Mouse (Mus musculus) stomach, postnatal 0 days (tissue): ENCODE results near the gene Sept6. TPM values are rescaled to one million over a fixed set of nuclear protein-coding genes. Genes with fewer than 3 reads are reported as not detected.
A peak's percentile ranks its signal among the peaks of the same experiment; 100 is the strongest.

ENCODE experiments used
- ATAC-seq: fragments of 200-750 bp; cut with Nextera tagmentation; 2 replicates; pipeline ENCODE4 v1.8.0; 2017; ENCODE audit not compliant: low FRiP score, low TSS enrichment
- DNase-seq: peaks from one replicate; pipeline ENCODE4 v3.0.0-alpha.2; 2016; ENCODE audit warnings: low spot score
- H3K27ac ChIP-seq: fragments of 300-500 bp; sonication (generic); replicated peaks from 2 replicates; pipeline ENCODE4 v1.5.1; 2014; ENCODE audit warnings: mild to moderate bottlenecking, control low read depth
- H3K27me3 ChIP-seq: fragments of 300-500 bp; sonication (generic); 2 replicates; pipeline ENCODE4 v1.6.1; 2014; ENCODE audit warnings: low read length; ENCODE audit not compliant: control insufficient read depth, insufficient read depth
- H3K36me3 ChIP-seq: fragments of 300-500 bp; sonication (generic); 2 replicates; pipeline ENCODE4 v1.6.1; 2014; ENCODE audit warnings: low read length, mixed read lengths; ENCODE audit not compliant: control insufficient read depth, insufficient read depth
- H3K4me1 ChIP-seq: fragments of 300-500 bp; sonication (generic); replicated peaks from 2 replicates; pipeline ENCODE4 v1.6.1; 2014; ENCODE audit warnings: antibody characterized with exemption; ENCODE audit not compliant: control insufficient read depth, insufficient read depth
- H3K4me2 ChIP-seq: fragments of 300-500 bp; sonication (generic); replicated peaks from 2 replicates; pipeline ENCODE4 v1.6.1; 2014; ENCODE audit warnings: low read depth, mild to moderate bottlenecking, control low read depth, moderate library complexity
- H3K4me3 ChIP-seq: fragments of 300-500 bp; sonication (generic); 2 replicates; pipeline ENCODE4 v1.5.1; 2014; ENCODE audit warnings: low read depth, low read length, control low read depth
- H3K9ac ChIP-seq: fragments of 300-500 bp; sonication (generic); 2 replicates; pipeline ENCODE4 v1.6.1; 2014; ENCODE audit warnings: mild to moderate bottlenecking, low read length, control low read depth, mixed read lengths
- H3K9me3 ChIP-seq: fragments of 300-500 bp; sonication (generic); 2 replicates; pipeline ENCODE4 v1.6.1; 2016; ENCODE audit warnings: low read length; ENCODE audit not compliant: control insufficient read depth
- CTCF ChIP-seq: IDR thresholded peaks from 2 replicates; pipeline ENCODE4 v1.5.1; 2016; ENCODE audit warnings: antibody characterized with exemption, low read depth, mild to moderate bottlenecking, moderate library complexity
- EP300 ChIP-seq: optimal IDR thresholded peaks from 2 replicates; pipeline ENCODE3; 2016; ENCODE audit warnings: antibody characterized with exemption
- WGBS: fragments of 180-500 bp; shearing (Covaris S2); extraction: QIAGEN DNeasy Blood & Tissue Kit; methylation state at CpG from one replicate; pipeline ENCODE4 v1.1.7; 2014; 5-methylcytosine and 5-hydroxymethylcytosine counted together
- polyA plus RNA-seq: library from polyadenylated mRNA; unstranded; fragments of >200 nt; fragmentation: Nextera tagmentation; extraction: Ambion mirVana; gene quantifications from 2 replicates; pipeline ENCODE4 v1.2.1, GENCODE M21; 2015

The Sept6 gene
- 7.7 and 8.1 TPM in 2 replicates for polyA plus RNA-seq

- H3K4me3 ChIP-seq: no peak within 1 kb of the TSS
- no peaks in the 10 kb centered on the region for H3K36me3 ChIP-seq
- DNase-seq: no peak
- no peaks in the 10 kb centered on the region for H3K4me1 ChIP-seq
- no peak within 1 kb of the TSS for H3K9ac ChIP-seq
- 77% methylated on average over 2 of the region's 2 CpGs for WGBS
- no peak for ATAC-seq
- TF ChIP-seq CTCF: no peak
- no peak for TF ChIP-seq EP300
- H3K9me3 ChIP-seq: no peaks in the 10 kb centered on the region
- no peak within 1 kb of the TSS for H3K27ac ChIP-seq
- H3K27me3 ChIP-seq: no peaks in the 10 kb centered on the region
- H3K4me2 ChIP-seq: no peak within 1 kb of the TSS
Observed at GRCm38 (mm10) chrX:36991694-36992093, at the start of gene Sept6. Gene Sept6, minus strand, starts transcription at chrX:36991794.

DNA sequence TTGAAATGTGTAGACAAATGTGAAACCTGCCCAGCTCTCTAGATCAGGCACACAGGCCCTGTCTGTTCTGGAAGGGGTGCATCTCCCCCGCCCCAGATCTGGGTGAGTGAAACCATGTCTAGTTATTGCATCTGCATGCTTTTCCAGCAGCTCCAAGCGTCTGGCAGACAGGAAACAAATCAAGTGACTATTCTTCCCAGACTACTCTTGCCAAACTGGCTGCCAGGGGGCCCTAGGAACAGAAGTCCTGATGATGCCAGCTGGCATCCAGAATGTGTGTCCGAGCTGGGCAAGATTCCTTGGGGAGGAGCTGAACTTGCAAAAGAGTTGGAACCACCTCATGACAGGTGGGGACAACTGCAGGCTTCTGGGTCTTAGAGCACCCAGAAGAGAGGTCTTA lies 36.8 kb upstream of the Sept6 start:
- TF ChIP-seq EP300 (no peak), CTCF (no peak)

DNA sequence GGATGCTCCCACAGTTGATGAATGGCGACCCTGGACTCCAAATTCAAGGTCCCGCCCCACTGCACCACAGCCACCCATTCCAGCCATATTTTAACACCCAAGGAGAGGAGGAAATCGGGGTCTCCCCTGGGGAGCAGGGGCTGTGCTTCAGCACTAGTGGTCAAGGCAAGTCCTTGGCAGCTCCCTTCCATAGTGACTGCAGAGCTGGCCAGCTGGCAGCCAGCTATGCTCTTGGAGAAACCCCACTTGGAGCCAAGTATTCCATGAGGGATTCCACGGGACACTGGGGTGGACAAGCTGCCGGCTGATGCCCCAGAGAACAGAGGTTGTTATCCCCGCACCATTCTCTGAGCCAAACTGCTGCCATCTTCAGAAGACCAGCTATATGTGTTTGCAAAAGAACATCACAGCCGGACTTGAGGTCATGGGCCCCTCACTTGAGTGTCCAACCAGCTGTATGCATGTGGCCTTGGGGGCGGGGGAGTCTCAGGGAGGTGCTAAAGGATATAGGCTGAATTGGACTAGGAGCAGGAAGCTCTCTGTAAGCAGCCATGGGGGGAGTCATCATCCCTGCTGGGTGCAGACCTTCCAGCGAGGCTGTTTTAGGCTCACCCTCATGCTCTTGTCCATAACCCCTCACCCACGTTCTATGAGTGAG lies 32.2 kb upstream of the Sept6 start:
- no peak for DNase-seq
- H3K4me2 ChIP-seq: no peak overlapping the region
- H3K9me3 ChIP-seq: no peaks in the 10 kb centered on the region
- H3K9ac ChIP-seq: no peak overlapping the region
- no peaks in the 10 kb centered on the region for H3K4me1 ChIP-seq
- no peaks in the 10 kb centered on the region for H3K27me3 ChIP-seq
- no peak overlapping the region for H3K4me3 ChIP-seq
- H3K36me3 ChIP-seq: no peaks in the 10 kb centered on the region
- no peak for TF ChIP-seq EP300
- no peak overlapping the region for H3K27ac ChIP-seq
- no peak for ATAC-seq
- WGBS: 64% methylated on average over 10 of the region's 10 CpGs

More for the DNA sequence above, 36.8 kb upstream of the Sept6 start:
- ATAC-seq (no peak), DNase-seq (no peak)
- H3K9ac ChIP-seq: no peak overlapping the region
- no peaks in the 10 kb centered on the region for H3K4me1 ChIP-seq
- no peaks in the 10 kb centered on the region for H3K36me3 ChIP-seq
- H3K4me3 ChIP-seq: no peak overlapping the region
- no peaks in the 10 kb centered on the region for H3K27me3 ChIP-seq
- WGBS: 29% methylated on average over 3 of the region's 3 CpGs
- H3K9me3 ChIP-seq: no peaks in the 10 kb centered on the region
- no peak overlapping the region for H3K4me2 ChIP-seq
- H3K27ac ChIP-seq: no peak overlapping the region

GRCm38 (mm10) chrX:37022690-37023089 lies 31.1 kb upstream of the Sept6 start:
- Histone ChIP-seq H3K4me2 (no peak overlapping the region), H3K4me1 (no peaks in the 10 kb centered on the region), H3K9me3 (no peaks in the 10 kb centered on the region), H3K9ac (no peak overlapping the region), H3K36me3 (no peaks in the 10 kb centered on the region), H3K4me3 (no peak overlapping the region), H3K27me3 (no peaks in the 10 kb centered on the region), H3K27ac (no peak overlapping the region)
- 12% methylated on average over 3 of the region's 3 CpGs for WGBS
- ATAC-seq (no peak), DNase-seq (peak; percentile 40)
- TF ChIP-seq CTCF (peak; percentile 82), EP300 (no peak)

GRCm38 (mm10) chrX:37019045-37019444 lies 27.5 kb upstream of the Sept6 start:
- Histone ChIP-seq H3K36me3 (no peaks in the 10 kb centered on the region), H3K9me3 (no peaks in the 10 kb centered on the region), H3K4me1 (no peaks in the 10 kb centered on the region), H3K4me3 (no peak overlapping the region), H3K27ac (no peak overlapping the region), H3K4me2 (no peak overlapping the region), H3K9ac (no peak overlapping the region), H3K27me3 (no peaks in the 10 kb centered on the region)
- TF ChIP-seq CTCF: peak; percentile 56
- TF ChIP-seq EP300: no peak
- no peak for DNase-seq
- ATAC-seq: no peak
- WGBS: 66% methylated on average over 3 of the region's 3 CpGs

DNA sequence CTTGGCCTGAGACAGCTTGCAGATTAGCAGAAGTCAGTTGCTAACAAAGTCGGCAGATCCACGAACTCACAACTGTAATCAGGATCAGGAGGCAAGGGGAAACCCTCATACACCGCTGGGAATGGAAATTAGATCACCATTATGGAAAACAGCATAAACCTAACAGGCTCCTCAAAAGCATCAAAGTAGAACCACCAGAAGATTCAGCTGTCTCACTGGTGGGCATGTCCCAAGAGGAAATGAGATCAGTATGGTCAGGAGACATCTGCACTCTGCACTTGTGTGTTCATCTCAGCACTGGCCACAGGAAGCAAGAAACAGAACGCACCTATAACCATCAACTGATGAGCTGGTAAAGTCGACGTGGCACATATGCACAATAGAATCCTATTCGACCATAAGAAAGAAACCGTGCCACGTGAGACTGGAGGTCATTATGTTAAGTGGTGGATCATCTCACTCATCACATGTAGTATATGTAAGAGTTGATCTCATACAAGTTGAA lies 26.6 kb upstream of the Sept6 start:
- no peak overlapping the region for H3K4me3 ChIP-seq
- DNase-seq (no peak), ATAC-seq (no peak)
- H3K9ac ChIP-seq: no peak overlapping the region
- H3K4me1 ChIP-seq: no peaks in the 10 kb centered on the region
- WGBS: 90% methylated on average over 9 of the region's 9 CpGs
- no peak overlapping the region for H3K27ac ChIP-seq
- no peaks in the 10 kb centered on the region for H3K36me3 ChIP-seq
- no peaks in the 10 kb centered on the region for H3K9me3 ChIP-seq
- no peak overlapping the region for H3K4me2 ChIP-seq
- H3K27me3 ChIP-seq: no peaks in the 10 kb centered on the region
- TF ChIP-seq CTCF: no peak
- no peak for TF ChIP-seq EP300
